Mouse (Mus musculus) left cerebral cortex, adult 9 months (tissue): ENCODE data around the gene Ctf1.
"Not testable (repeated sequence)": the region's sequence is repeated elsewhere in the genome, so short reads cannot be mapped to it uniquely, and the experiment has no call there.

Experiments
- DNase-seq, 2 experiments: peaks; one replicate each; pipeline ENCODE4 v3.0.0; 2022; ENCODE audit warnings: low spot score in 2 of 2

Ctf1 gene

DNA sequence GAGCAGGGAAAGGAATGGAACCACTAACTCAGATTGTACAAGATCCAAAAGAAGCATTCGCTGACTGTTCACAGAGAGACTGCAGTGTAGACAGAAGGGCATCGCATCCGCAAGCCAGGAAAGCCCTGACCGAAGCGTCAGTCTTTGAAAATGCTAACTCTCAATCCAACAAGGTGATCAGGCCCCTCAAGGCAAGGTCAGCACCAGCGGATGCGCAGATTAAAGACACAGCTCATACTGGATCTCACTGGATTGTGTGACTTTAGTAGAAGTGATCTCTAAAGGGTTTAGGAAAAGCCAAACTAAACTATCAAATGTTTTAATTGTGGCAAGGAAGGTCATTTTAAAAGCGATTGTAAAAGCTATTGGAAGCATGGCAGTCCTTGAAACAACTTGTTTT lies 19.2 kb upstream of the Ctf1 start:
- DNase-seq = no peak

DNA sequence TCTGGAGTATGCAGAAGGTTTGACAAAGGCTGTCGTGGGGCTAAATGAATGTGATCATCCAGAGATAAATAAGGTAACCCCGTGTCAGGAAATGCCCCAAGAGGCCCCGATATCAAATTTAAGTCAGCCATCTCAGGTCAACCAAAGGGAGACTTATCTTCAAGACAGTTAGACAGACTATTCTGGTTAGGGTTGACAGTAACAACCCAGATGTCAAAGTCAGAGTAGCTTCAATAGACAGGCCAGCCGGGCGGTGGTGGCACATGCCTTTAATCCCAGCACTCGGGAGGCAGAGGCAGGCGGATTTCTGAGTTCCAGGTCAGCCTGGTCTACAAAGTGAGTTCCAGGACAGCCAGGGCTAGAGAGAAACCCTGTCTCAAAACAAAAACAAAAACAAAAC lies 18.8 kb upstream of the Ctf1 start:
- not testable (repeated sequence) for DNase-seq

DNA sequence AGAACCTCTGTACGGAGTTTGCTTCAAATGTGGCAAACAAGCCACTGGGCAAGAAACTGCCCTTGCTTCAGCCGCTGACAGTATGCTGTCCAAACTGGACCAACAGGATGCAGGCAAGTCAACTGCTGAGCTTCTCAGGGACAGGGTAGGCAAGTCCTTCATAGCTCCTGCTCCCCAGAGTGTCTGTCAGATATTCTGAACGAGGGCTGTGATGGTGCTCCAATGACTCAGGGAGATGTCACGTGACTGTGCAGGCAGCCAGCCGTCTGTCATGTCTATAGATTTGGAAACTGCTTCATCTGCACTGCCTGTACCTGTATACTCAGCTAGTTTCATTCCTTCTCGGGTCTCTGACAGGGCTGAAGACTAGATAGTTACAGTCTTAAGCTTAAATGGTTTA lies 13.6 kb upstream of the Ctf1 start:
- DNase-seq = no peak

DNA sequence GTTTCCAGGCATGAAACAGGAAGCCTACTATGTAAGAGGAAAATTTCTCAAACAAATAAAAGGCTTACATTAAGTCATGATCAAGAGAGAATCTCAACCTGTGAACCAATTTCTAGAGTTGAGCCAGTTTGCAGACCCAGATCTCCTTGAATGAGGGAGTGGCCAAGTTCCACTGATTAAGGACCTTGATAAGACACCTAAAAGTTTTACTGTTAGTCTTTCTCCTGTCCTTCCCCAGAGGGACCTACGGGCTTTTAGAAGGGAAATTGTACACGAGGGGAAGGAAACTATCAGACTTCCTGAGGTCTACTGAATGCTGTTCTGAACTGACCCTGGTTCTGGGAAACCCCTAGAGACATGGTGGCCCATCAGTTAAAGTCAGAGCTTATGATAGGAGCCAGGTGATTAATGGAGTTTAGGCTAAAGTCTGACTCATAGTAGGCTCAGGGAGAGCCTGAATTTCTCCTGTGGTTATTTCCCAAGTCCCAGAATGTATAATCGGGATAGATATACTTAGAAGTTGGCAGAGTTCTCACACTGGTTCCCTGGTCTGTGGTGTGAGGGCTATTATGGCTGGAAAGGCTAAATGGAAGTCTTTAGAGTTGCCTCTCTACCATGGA lies 11.7 kb upstream of the Ctf1 start:
- no peak for DNase-seq

DNA sequence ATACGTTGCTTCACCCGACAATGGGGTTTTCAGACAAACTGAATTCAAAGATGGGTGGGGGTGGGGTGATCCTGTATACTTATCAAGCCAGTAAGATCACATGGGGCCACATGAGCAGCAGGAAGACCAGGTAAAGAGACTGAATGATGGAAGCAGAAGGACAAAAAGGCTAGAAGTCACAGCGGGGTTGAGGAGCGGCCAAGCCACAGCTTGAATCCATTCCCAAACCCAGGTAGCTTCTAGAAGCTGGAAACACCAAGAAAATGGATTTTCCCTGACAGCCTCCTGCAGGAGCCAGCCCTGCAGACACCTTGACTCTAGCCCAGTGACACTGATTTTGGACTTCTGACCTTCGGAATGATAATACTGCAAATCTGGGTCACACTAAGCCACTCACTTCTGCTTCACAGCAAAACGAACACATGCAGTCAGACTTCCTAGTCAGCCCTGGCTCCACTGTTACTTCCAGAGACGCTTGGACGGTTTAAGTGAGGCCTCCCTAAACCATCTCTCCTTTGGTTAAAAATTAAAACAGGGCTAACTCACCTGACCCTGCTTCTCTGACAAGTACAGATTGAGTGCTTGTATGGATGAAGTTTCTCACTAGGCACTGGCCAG lies 8.9 kb upstream of the Ctf1 start:
- no peak for DNase-seq

DNA sequence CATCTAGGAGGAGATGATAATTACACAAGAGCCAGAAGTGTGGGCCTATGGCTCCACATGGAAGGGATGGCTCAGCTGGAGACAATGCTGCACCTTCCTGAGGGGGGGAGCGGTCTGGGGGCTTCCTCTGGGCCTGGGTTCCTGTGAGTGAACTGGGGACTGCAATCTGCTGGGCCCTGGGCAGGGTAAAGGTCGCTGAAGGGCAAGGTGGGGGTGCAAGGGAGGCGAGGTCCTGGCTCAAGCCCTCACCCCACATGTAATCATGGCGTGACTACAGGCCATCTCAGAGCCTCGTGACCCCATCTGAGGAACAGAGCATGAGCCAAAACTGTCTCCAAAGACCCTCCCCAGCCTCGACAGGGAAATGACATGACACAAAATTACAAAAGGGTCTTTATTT lies 7.9 kb upstream of the Ctf1 start:
- no peak for DNase-seq

DNA sequence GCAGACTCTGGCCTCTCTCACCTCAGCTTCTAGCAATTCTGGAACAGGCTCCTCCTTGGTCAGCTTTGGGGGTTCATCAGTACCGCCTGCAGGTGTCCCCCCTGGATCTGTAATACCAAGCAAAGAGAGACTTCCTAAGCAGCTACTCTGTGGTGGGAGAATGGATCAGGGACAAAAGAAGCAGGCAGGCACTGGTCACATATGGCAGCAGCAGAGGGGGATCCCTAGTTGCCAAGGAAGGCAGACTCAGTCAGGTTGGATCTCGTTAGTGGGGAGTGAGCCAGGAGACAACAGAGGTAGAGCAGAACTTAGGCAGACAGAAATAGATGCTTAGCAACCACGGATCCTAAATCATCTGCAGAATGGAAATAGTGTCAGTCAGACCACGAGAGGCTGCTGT lies 6.8 kb upstream of the Ctf1 start:
- no peak for DNase-seq

DNA sequence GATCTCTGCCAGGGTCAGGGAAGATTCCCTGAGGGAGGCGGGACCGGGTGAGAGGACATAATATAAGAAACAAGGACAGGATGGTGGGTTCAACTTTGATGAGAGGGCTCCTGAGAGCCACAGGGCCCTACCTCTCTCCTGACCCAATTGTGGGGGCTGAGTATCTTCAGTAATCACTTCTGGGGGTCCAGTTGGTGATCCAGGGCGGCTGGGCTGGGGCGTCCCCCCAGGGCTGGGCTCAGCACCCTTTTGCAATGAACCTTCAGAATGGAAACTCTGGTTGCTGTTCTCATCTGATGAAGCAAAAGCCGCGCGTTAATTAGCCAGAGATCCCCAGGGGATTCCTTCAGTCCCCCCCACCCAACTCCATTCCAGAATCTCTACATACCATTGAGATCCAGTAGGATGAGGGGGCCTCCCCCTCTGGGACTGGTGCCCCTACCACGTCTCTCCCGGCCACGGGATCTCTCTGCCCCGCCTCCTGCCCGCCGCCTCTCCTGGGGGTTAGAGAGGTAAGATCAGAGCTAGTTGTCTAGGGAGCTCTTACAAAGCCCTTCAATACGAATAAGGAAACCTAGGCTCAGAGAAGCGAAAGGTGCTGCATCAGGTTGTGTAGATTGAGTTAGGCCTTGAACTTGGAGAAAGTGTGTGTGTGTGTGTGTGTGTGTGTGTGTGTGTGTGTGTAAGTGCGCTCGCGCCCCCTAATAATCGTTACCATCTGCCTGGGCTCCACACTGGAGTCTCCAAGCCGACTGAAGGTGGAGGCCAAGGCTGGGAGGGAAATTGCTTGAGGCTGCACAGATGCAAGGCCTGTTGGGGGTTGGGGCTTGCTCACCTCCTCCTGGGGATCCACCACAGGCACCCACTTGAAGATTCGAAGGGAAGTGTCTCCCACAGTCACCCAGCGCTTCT lies 5.2 kb upstream of the Ctf1 start:
- no peak for DNase-seq

DNA sequence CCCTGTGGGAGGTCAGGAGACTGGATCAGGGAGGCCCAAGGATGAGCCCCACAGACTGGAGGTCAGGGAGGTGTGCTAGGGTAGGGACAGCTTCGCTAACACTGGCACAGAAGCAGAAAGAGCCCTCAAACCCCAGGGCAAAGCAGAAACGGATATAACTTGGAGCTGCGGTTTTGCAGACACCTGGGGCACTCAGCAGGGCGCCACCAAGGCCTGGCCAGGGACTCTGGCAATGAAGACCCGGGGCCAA lies 4.7 kb upstream of the Ctf1 start:
- DNase-seq = no peak

DNA sequence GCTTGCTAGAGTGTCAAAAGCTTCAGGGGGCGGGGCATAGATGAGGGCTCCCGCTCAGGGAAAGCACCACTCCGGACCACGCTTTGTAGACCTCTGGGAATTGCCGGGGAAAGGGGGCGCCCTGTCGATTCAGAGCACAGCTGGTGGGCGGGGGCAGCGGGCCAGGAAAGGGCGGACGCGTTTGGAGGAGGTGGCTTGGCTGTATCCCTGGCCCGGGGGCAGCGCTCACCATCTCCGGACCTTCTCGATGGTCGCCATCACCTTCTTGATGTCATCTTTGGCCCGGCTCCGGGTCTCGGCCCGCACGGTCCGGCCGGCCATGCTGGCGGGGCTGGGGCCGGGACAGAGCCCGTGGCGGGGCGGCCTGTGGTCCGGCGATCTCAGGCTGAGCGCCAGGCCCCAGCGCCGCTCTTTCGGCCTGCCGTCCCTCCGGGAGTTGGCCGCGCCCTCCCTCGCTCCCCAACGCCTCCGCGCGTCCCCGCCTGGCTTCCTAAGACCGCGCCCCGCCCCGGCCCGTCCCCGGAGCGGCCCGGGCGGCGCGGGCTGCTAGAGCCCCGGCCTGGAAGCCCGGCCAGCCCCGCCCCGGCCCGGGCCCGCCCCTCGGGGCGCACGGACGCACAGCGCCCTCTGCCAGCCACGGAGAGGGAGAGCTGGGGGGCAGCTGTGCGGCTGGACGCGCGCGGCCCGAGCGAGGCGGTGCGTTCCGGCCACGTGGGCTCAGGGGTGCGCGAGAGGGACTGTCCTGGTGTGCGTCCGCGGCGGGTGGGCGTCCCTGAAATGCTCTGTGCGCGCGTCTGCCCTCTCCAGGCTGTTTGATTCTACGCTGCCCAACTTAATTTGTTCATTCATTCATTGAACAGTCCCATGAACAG lies 4.1 kb upstream of the Ctf1 start, which contains the start of gene Bcl7c:
TSS of gene Bcl7c (minus strand) at position 727 of the 872 bp plus-strand sequence.
- peak; percentile 62 to 87 for DNase-seq

DNA sequence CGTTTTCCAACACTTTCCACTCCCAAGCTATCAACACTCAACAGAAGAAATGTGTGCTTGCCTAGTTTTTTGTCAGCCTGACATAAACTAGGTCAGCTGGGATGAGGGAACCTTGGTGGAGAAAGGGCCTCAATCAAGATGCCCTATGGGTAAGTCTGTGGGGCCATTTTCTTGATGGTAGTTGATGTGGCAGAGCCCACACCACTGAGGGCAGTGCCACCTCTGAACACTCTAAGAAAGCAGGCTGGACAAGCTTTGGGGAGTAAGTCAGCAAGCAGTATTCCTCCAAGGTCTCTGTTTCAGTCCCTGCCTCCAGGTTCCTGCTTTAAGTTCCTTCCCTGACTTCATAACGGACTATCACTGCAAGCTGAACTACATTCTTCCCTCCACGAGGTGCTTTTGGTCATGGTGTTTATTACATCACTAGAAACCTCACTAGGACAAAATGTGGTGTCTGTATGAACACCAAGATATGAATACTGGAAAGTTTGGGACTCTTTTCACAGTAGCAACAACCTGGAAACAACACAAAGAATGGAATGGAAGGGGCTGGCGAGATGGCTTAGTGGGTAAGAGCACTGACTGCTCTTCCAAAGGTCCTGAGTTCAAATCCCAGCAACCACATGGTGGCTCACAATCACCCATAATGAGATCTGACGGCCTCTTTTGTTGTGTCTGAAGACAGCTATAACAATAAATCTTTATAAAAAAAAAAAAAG lies 3.1 kb upstream of the Ctf1 start:
- no peak for DNase-seq

DNA sequence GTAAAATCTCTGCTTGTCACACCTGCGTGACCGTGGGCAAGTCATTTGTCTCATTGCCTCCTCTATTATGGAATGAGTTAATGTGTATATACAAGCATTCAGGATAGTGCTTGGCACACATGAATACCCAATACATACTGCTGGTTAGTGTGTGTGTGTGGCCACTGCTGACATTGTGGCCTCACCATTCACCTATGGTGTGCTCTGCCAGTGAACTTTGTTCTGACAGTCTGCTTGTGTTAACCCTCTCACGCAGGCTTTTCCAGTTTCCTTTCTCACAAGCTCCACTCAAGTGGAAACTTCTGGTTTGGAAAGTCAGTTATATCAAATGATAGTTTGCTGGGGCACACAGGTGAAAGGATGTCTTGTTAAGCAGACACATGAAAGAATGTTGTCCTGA lies 1.5 kb upstream of the Ctf1 start:
- DNase-seq = no peak

DNA sequence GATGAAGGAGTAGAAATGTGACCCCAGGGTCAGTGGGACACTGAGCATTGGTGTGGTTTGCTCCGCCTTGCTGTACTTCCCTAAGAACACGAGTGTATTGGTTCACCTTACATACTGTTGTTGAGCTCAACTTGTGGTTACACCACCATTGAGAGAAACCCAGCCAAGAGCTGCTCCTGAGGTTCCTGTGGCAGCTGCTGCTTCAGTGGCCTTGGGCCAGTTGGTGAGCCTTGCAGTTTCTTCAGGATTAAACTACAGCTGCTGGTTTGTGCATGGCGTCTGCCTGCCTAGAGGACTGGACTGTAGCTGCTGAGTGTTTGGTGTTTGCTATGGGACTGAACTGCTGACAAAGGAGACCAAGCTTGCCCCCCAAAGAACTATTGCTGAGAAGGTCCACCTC lies 1.1 kb upstream of the Ctf1 start:
- no peak for DNase-seq

DNA sequence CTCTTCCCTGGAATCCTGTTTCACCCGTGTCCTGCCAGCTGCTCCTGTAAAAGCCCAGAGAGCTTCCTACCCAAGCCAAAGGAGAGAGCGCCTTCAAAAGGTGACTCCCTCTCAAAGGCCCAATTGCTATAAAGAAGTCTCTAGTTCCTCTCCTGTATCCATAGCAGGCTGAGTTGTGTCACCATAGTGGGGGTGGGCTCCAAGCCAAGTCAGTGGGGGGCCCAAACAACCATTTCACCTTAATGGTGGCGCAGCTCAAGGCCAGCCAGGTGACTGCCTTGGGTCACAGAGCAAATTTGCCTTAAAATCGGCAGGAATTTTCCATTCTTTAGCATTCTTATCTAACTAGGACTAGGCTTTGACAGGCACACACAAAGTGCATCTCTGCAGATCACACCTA lies 2.3 kb downstream of the Ctf1 start:
- no peak for DNase-seq

DNA sequence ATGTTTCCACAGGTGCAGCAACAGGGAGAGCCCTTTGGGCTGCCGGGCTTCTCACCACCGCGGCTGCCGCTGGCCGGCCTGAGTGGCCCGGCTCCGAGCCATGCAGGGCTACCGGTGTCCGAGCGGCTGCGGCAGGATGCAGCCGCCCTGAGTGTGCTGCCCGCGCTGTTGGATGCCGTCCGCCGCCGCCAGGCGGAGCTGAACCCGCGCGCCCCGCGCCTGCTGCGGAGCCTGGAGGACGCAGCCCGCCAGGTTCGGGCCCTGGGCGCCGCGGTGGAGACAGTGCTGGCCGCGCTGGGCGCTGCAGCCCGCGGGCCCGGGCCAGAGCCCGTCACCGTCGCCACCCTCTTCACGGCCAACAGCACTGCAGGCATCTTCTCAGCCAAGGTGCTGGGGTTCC lies 4.5 kb downstream of the Ctf1 start:
- peak in 1 of 2 experiments; percentile 52 for DNase-seq

DNA sequence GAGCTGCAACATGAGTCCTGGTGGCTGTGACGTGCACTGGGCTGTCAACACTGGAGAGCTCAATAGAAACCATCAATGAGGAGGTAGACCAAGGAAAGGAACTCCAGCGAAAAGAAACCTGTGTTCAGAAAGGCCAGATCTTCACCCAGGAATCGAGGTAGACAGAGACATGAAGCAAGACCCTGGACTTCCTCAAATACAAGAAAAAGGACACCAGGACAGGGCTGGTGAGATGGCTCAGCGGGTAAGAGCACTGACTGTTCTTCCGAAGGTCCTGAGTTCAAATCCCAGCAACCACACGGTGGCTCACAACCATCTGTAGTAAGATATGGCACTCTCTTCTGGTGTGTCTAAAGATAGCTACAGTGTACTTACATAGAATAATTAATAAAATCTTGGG lies 5.8 kb downstream of the Ctf1 start:
- no peak for DNase-seq

DNA sequence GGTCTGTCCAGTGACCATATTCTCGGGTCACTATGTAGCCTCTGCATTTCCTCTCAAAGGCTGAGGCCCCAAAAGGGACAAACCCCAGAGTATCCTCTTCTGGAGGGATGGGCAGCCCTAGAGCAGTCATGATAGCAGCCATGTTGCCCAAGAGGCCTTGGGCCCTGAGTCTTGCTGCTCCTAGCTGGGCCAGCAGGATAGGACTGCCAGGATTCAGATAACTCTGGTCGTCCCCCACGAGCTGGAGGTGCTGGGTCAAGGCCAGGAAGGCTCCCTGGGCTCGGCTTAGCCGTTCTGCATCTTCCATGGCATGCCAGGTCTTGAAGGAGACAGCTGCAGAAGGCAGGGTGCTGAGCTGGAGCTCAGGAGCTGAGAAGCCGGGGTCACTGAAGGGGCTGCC lies 6.7 kb downstream of the Ctf1 start:
- no peak for DNase-seq

DNA sequence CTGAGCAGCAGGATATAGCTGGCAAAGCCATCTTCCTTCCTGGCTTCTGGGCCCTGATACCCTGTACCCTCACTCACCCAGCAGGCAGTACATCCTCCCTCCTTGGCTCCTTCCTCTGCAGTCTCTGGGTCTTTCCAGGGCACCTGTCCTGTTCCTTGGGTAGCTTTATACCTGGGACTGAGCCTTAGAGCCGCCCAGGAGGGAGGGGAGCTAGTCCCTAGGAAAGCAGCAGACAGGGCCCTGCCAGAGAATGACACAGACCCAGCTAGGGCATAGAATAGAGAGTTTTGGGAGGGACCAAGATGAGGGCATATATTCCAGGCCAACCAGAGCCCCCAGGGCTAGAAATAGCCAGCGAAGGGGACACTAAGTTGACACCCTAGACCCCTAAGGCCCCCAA lies 13.0 kb downstream of the Ctf1 start:
- DNase-seq = no peak

DNA sequence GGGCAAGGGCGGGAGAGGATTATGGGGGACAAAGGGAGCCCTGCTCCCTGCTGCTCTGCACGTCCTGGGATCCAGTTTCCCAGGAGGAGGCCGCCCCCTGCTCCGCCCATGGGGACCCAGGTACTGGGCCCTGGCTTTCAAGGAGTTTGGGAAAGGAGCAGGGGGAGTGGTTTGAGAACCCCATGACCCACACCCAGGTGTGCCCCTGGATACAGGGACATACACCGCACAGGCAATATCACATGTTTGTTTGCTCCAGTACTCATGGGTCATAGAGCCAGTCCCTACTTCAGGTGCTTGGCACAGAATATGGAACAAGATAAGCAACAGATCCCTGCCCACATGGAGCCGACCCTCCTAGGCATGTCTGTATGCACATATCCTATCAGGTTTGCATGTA lies 13.4 kb downstream of the Ctf1 start:
- DNase-seq = no peak

DNA sequence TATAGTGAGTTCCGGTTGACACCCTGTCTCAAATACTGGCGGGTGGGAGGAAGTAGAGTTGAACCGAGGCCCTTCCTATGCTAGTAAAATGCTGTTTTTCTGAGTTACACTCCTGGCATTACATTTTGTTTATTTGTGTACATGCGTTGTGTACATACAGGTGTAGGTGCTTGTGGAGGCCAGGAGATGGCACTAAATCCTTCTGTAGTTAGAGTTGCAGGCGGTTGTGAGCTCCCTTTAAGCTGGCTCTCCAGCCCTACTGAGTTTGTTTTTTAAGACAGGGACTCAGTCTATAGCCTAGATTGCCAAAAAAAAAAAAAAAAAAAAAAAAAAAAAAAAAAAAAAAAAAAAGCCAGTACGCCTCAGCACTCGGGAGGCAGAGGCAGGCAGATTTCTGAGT lies 15.4 kb downstream of the Ctf1 start:
- DNase-seq = no peak

DNA sequence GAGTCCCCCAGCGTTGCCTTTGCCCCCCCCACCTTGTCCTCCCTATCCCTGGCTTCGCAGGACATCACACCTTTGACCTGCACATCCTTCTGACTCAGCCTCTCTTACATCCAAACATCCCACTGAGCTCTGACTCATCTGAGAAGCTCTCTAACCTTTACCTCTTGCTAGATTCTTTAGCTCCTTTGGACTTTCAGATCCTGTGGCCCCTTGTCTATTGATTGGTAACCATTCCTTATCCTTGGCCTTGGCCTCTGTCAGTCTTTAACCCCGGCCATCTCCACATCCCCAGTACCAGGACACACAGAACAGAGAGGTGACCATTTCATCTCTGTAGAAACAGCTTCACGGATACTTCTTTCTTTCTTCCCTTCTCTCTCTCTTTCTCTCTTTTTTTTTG lies 17.6 kb downstream of the Ctf1 start:
- no peak for DNase-seq

DNA sequence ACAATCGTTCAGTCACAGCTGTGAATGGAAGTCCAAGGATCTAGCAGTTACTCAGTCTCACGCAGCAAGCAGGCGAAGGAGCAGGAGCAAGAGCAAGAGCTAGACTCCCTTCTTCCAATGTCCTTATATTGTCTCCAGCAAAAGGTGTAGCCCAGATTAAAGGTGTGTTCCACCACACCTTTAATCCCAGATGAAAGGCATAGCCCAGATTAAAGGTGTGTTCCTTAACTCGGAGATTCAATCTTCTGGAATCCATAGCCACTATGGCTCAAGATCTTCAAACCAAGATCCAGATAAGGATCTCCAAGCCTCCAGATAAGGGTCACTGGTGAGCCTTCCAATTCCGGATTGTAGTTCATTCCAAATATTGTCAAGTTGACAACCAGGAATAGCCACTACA lies 19.5 kb downstream of the Ctf1 start, which contains the start of gene Ctf2:
TSS of gene Ctf2 (minus strand) at position 101 of the 400 bp plus-strand sequence.
- not testable (repeated sequence) for DNase-seq
